28 mouse cellular contexts compared by ENCODE assay signal in the genomic region with DNA sequence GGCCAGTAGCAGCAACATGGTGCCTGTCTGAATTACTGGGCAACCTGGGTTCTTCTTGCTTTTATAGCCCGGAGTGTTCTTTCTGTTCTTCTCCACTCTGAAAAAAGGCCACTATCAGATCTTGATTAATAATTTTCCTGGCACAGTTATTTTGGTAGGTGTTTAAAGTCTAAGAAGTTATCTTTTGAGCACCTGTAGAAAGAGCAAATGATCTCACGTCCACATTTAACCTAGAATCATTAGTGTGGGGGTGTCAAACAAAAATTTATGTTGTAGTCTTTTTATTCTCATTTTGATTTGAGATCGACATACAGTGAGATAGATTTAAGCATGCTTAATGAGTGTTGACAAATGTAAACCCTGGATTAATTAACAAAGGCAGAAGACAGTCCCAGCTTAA. TPM values are rescaled to one million over a fixed set of nuclear protein-coding genes. Genes with fewer than 3 reads are reported as not detected.
"Had no signal": no experiment of that assay in that cellular context is flagged by ENCODE, and none has a peak within 500 bp of the region (broad histone marks: within the 10 kb centered on the region; RNA-seq: fewer than 3 reads in every experiment).

A gene (minus strand): TSS at position 101 of the 400 bp plus-strand sequence.

- H3K9ac ChIP-seq: heart, embryonic 12.5 days; hindbrain, embryonic 12.5 days; hindbrain, embryonic 14.5 days; kidney, embryonic 15.5 days; limb, embryonic 12.5 days had no signal

- ATAC-seq: hindbrain, embryonic 16.5 days; inflammation-experienced regulatory T-cells, adult 6 months had no signal

- H3K27me3 ChIP-seq: heart, embryonic 12.5 days; hindbrain, embryonic 12.5 days; kidney, embryonic 15.5 days; limb, embryonic 12.5 days had no signal

- H3K36me3 ChIP-seq: heart, embryonic 10.5 days; heart, embryonic 12.5 days; hindbrain, embryonic 10.5 days; hindbrain, embryonic 12.5 days; kidney, embryonic 15.5 days; limb, embryonic 10.5 days; limb, embryonic 12.5 days had no signal

- H3K27ac ChIP-seq: gastrocnemius, adult 2 months; heart, embryonic 10.5 days; hindbrain, embryonic 10.5 days; hindbrain, embryonic 12.5 days; hindbrain, embryonic 14.5 days; kidney, embryonic 15.5 days; kidney, postnatal 0 days; limb, embryonic 10.5 days; limb, embryonic 12.5 days had no signal

- DNase-seq: gastrocnemius, adult 2 months; gastrocnemius, postnatal 10 days; gastrocnemius, postnatal 25 days; heart, adult 18-20 months; heart, postnatal 10 days; heart, postnatal 4 days; kidney, adult 11 months; kidney, adult 9 months; kidney, postnatal 36 days; layer of hippocampus, adult 9-11 months; layer of hippocampus, postnatal 36 days; liver had no signal

- H3K4me1 ChIP-seq: heart, embryonic 10.5 days; heart, embryonic 12.5 days; hindbrain, embryonic 10.5 days; hindbrain, embryonic 12.5 days; kidney, embryonic 15.5 days; limb, embryonic 12.5 days had no signal

- H3K9me3 ChIP-seq: heart, embryonic 10.5 days; heart, embryonic 12.5 days; hindbrain, embryonic 10.5 days; hindbrain, embryonic 12.5 days; kidney, embryonic 15.5 days; limb, embryonic 10.5 days; limb, embryonic 12.5 days had no signal

- H3K4me3 ChIP-seq: gastrocnemius, adult 2 months; heart, embryonic 10.5 days; heart, embryonic 12.5 days; hindbrain, embryonic 10.5 days; hindbrain, embryonic 12.5 days; kidney, embryonic 15.5 days; limb, embryonic 10.5 days; limb, embryonic 12.5 days had no signal

- H3K4me2 ChIP-seq: heart, embryonic 12.5 days; hindbrain, embryonic 12.5 days; hindbrain, embryonic 14.5 days; kidney, embryonic 15.5 days; limb, embryonic 12.5 days; liver, embryonic 11.5 days had no signal

RNA-seq across cellular contexts. Expression of the gene that starts here (rescaled TPM):
- total RNA-seq: gastrocnemius, adult 2 months; granulocyte monocyte progenitor cell, adult 5-6 weeks; heart, adult 18-20 months; heart, adult 8-10 months; heart, postnatal 10 days; heart, postnatal 25 days; heart, postnatal 4 days; layer of hippocampus, postnatal 14 days; layer of hippocampus, postnatal 36 days had no signal
- polyA plus RNA-seq: heart, embryonic 10.5 days; heart, embryonic 12.5 days; inflammation-experienced regulatory T-cells, adult 6 months; limb, embryonic 10.5 days; limb, embryonic 12.5 days; liver, embryonic 11.5 days had no signal
